8 mouse cellular contexts compared by ENCODE assay signal in the genomic region with DNA sequence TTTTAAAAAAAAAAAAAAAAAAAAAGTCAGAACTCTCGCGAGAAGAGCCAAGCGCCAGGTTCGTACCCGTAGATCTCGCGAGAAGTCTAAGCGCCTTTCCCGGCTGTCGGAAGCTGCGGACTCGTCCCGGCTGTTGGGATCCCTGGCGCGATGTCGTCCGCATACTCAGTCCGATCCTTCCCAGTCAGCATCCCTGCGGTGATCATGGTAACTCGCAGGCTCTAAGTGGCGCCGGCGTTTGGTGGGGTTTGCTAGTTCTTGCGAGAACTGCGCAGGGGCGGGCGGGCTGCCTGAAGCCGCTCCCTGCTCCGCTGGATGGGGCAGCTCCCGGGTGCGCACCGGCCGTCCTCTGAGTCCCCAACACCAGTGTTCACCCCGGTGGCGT. TPM values are rescaled to one million over a fixed set of nuclear protein-coding genes. Genes with fewer than 3 reads are reported as not detected.
DNase-seq lines count a peak whose midpoint lies in the region; ATAC-seq lines count a peak whose summit lies in the region.

Tmem18 (plus strand) TSS at position 71 of the 385 bp plus-strand sequence.

- H3K4me2 ChIP-seq in heart, embryonic 13.5 days = peak within 1 kb of the TSS; percentile 83
- peak within 1 kb of the TSS; percentile 90 for H3K4me2 ChIP-seq in liver, embryonic 12.5 days
- H3K4me2 ChIP-seq in stomach, embryonic 15.5 days = peak within 1 kb of the TSS; percentile 84

- peak; percentile 52 for ATAC-seq in heart, embryonic 13.5 days (ENCODE audit: extremely low read depth, insufficient number of reproducible peaks, low FRiP score, low TSS enrichment)
- peak; percentile 89 for ATAC-seq in liver, embryonic 12.5 days
- peak; percentile 90 for ATAC-seq in stomach, embryonic 15.5 days (ENCODE audit: insufficient read depth, low FRiP score, low read depth)

- H3K9ac ChIP-seq in heart, embryonic 13.5 days = peak within 1 kb of the TSS; percentile 83
- H3K9ac ChIP-seq in liver, embryonic 12.5 days = peak within 1 kb of the TSS; percentile 82
- peak within 1 kb of the TSS; percentile 56 for H3K9ac ChIP-seq in stomach, embryonic 15.5 days

- H3K4me1 ChIP-seq in brown adipose tissue, adult 24 weeks (ENCODE audit: control insufficient read depth, insufficient read depth, insufficient read length, low read length) = peaks cover 4% of the 10 kb centered on the region; the same call in 1 of the 2 replicates
- H3K4me1 ChIP-seq in heart, embryonic 13.5 days = peaks cover 11% of the 10 kb centered on the region
- H3K4me1 ChIP-seq in liver, embryonic 12.5 days = peaks cover 23% of the 10 kb centered on the region
- no peaks in the 10 kb centered on the region for H3K4me1 ChIP-seq in stomach, embryonic 15.5 days

- no peaks in the 10 kb centered on the region for H3K9me3 ChIP-seq in heart, embryonic 13.5 days
- no peaks in the 10 kb centered on the region for H3K9me3 ChIP-seq in liver, embryonic 12.5 days (replicated peaks)
- H3K9me3 ChIP-seq in stomach, embryonic 15.5 days = no peaks in the 10 kb centered on the region

- H3K27ac ChIP-seq in brown adipose tissue, adult 24 weeks (replicated peaks; ENCODE audit: low read depth, low read length) = peak within 1 kb of the TSS; percentile 85
- H3K27ac ChIP-seq in heart, embryonic 13.5 days (replicated peaks) = peak within 1 kb of the TSS; percentile 76
- H3K27ac ChIP-seq in liver, embryonic 12.5 days = peak within 1 kb of the TSS; percentile 77
- H3K27ac ChIP-seq in stomach, embryonic 15.5 days = peak within 1 kb of the TSS; percentile 94

- H3K36me3 ChIP-seq in heart, embryonic 13.5 days = peaks cover 28% of the 10 kb centered on the region
- H3K36me3 ChIP-seq in liver, embryonic 12.5 days = peaks cover 28% of the 10 kb centered on the region
- H3K36me3 ChIP-seq in stomach, embryonic 15.5 days = peaks cover 17% of the 10 kb centered on the region

- H3K27me3 ChIP-seq in heart, embryonic 13.5 days (replicated peaks) = no peaks in the 10 kb centered on the region
- H3K27me3 ChIP-seq in liver, embryonic 12.5 days (replicated peaks) = no peaks in the 10 kb centered on the region
- H3K27me3 ChIP-seq in stomach, embryonic 15.5 days (replicated peaks) = no peaks in the 10 kb centered on the region

- under 1% methylated on average over 35 of the region's 35 CpGs for WGBS in heart, embryonic 13.5 days
- 0% methylated on average over 35 of the region's 35 CpGs for WGBS in liver, embryonic 12.5 days (ENCODE audit: insufficient replicate concordance)
- WGBS in stomach, embryonic 15.5 days = 0% methylated on average over 35 of the region's 35 CpGs

- DNase-seq in CD4-positive, CD25-positive, alpha-beta regulatory T cell, adult 2 months (ENCODE audit: low read depth, low spot score) = peak; percentile 89
- peak; percentile 33 for DNase-seq in fat pad, adult 2 months (ENCODE audit: extremely low read depth, low read depth, low spot score)
- DNase-seq in kidney, postnatal 10 days = peak; percentile 91
- peak; percentile 71 to 73 for DNase-seq in natural killer cell, adult 2 months (ENCODE audit: low spot score in 2 of 2)

- H3K4me3 ChIP-seq in brown adipose tissue, adult 24 weeks (ENCODE audit: insufficient read depth, low read depth, low read length) = peak within 1 kb of the TSS; percentile 97
- peak within 1 kb of the TSS; percentile 61 for H3K4me3 ChIP-seq in heart, embryonic 13.5 days
- peak within 1 kb of the TSS; percentile 79 for H3K4me3 ChIP-seq in liver, embryonic 12.5 days
- H3K4me3 ChIP-seq in stomach, embryonic 15.5 days (replicated peaks) = peak within 1 kb of the TSS; percentile 67

RNA-seq across cellular contexts. Expression of gene Tmem18, which starts in this region (rescaled TPM):
- 8.4 and 9.5 TPM in 2 replicates for polyA plus RNA-seq in brown adipose tissue, adult 24 weeks (2012; ENCODE audit: insufficient read depth, insufficient read length, missing spikeins)
- polyA plus RNA-seq in heart, embryonic 13.5 days (2015; fragmentation: Nextera tagmentation; extraction: Ambion mirVana) = 12.8 and 13.1 TPM in 2 replicates
- polyA plus RNA-seq in liver, embryonic 12.5 days (2016; fragmentation: Nextera tagmentation; extraction: Ambion mirVana) = 13.4 and 13.6 TPM in 2 replicates
- polyA plus RNA-seq in stomach, embryonic 15.5 days (2015; fragmentation: Nextera tagmentation; extraction: Ambion mirVana) = 23.8 and 25.8 TPM in 2 replicates

Comparison
In these comparisons a context has a peak if more than half of its experiments do, and no peak if none do; other contexts are left out.
1. Peak in every context shown above with its lines: DNase-seq, ATAC-seq, H3K4me3 ChIP-seq and H3K27ac ChIP-seq.
2. DNase-seq: peak in every context shown above with its lines; median percentile 91 in kidney, postnatal 10 days; 89 in CD4-positive, CD25-positive, alpha-beta regulatory T cell, adult 2 months; 72 in natural killer cell, adult 2 months; 33 in fat pad, adult 2 months.